Mouse (Mus musculus): ENCODE measurements around the gene Aurkb. TPM values are rescaled to one million over a fixed set of nuclear protein-coding genes. Genes with fewer than 3 reads are reported as not detected.

Gene Aurkb
- total and polyA plus RNA-seq, 3 experiments: 120 to 170 (median 159) TPM

DNA sequence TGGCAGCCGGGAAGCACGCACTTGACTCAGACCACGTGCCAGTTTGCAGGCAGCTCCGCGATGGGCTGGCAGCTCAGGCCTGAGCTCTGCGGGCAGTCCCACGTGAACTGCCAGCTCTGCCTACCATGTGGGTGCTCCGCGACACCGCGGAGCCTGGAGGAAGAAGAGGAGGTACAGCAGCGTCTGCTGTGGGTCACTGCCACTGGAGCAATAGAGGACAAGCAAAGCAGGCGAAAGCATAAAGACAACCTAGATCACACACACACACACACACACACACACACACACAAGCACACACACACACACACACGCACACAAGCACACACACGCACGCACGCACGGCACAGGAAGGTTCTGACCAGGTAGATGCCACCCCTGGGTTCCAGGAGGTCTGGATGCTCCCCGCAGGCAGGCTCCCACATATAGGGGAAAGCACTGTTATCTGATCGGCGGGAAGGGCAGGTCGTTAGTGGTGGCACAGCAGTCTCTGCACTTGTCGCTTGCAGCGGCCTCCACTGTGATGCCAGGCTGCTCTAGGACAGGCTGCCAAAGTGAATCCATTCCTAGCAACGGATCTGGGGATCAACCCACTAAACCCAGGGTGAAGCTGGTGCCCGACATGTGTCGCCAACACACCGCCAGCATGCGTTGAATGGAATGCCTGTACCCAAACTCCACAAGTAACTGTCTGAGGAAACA, 20.9 kb downstream of the Aurkb start:
- H3K4me1 ChIP-seq (ENCODE audit: control insufficient read depth in 1 of 2, insufficient read depth in 2 of 2, low read length in 2 of 2): peaks cover 0 to 8% of the 10 kb centered on the region in 2 experiments; a peak in 1 of 4 replicates
- H3K36me3 ChIP-seq (ENCODE audit: control insufficient read depth in 1 of 2, insufficient read depth in 2 of 2, low read length in 2 of 2): peaks cover 0 to 4% of the 10 kb centered on the region in 2 experiments; a peak in 1 of 4 replicates
- peak overlapping the region; percentile 49 to 50 for H3K4me3 ChIP-seq (ENCODE audit: control insufficient read depth in 1 of 2, insufficient read depth in 1 of 2, low read depth in 2 of 2, low read length in 2 of 2)
- H3K9me3 ChIP-seq (replicated peaks; ENCODE audit: insufficient read depth, low read length): no peaks in the 10 kb centered on the region
- no peaks in the 10 kb centered on the region for H3K27me3 ChIP-seq (ENCODE audit: control insufficient read depth in 1 of 2, insufficient read depth in 2 of 2, low read length in 2 of 2)
- peak overlapping the region; percentile 61 for H3K27ac ChIP-seq (ENCODE audit: control insufficient read depth, low read depth, low read length)
- H3K79me2 ChIP-seq (ENCODE audit: control insufficient read depth, insufficient read depth, low read length, poor library complexity): peaks cover 5% of the 10 kb centered on the region; the same call in 1 of the 2 replicates
- H3K9ac ChIP-seq (ENCODE audit: control insufficient read depth, low read depth, low read length, poor library complexity, severe bottlenecking): peak overlapping the region; percentile 63
- DNase-seq (ENCODE audit: low read depth, low spot score): peak; percentile 90
- TF ChIP-seq UBTF (IDR thresholded peaks at IDR 0.05; ENCODE audit: borderline replicate concordance, insufficient read depth, low read depth, low read length) (0 out of 2 replicates have a peak, but pooled peaks have one; percentile 31), CHD2 (IDR thresholded peaks at IDR 0.05; ENCODE audit: low read length) (no peak), JUND (IDR thresholded peaks at IDR 0.05; ENCODE audit: low read depth, low read length) (no peak), MEF2A (IDR thresholded peaks at IDR 0.05; ENCODE audit: extremely low read depth, insufficient replicate concordance, low read depth, low read length, poor library complexity, severe bottlenecking) (no peak), NRF1 (IDR thresholded peaks at IDR 0.05; ENCODE audit: insufficient read depth, low read depth, low read length, poor library complexity, severe bottlenecking) (no peak), EP300 (IDR thresholded peaks at IDR 0.05; ENCODE audit: low read depth in 1 of 2, low read length in 2 of 2) (peak in 1 of 2 experiments; percentile 13; a peak in 1 of 4 replicates), NELFE (IDR thresholded peaks at IDR 0.05; ENCODE audit: low read depth, low read length) (peak; percentile 57), ZC3H11A (IDR thresholded peaks at IDR 0.05; ENCODE audit: low read depth, low read length) (no peak), TBP (IDR thresholded peaks at IDR 0.05; ENCODE audit: low read depth, low read length) (0 out of 2 replicates have a peak, but pooled peaks have one; percentile 27), SMC3 (IDR thresholded peaks at IDR 0.05; ENCODE audit: low read depth, low read length) (no peak), MAZ (IDR thresholded peaks at IDR 0.05; ENCODE audit: low read depth, low read length) (no peak), GABPA (IDR thresholded peaks at IDR 0.05; ENCODE audit: low read depth, low read length) (no peak), SIN3A (IDR thresholded peaks at IDR 0.05; ENCODE audit: low read length) (peak; percentile 37), ZKSCAN1 (IDR thresholded peaks at IDR 0.05; ENCODE audit: low read depth, low read length) (no peak), POLR2A (IDR thresholded peaks at IDR 0.05; ENCODE audit: control insufficient read depth in 1 of 2, insufficient read depth in 1 of 2, low read depth in 1 of 2, low read length in 2 of 2, poor library complexity in 1 of 2) (peak; percentile 44 to 67; a peak in 3 of 4 replicates), CHD1 (IDR thresholded peaks at IDR 0.05; ENCODE audit: low read depth, low read length) (no peak), GATA1 (IDR thresholded peaks at IDR 0.05; ENCODE audit: low read depth, low read length) (peak; percentile 83), BHLHE40 (IDR thresholded peaks at IDR 0.05; ENCODE audit: borderline replicate concordance, low read depth, low read length) (no peak; the same call in 1 of the 2 replicates), ETS1 (IDR thresholded peaks at IDR 0.05; ENCODE audit: low read depth, low read length) (no peak), MAFK (IDR thresholded peaks at IDR 0.05; ENCODE audit: borderline replicate concordance, low read depth, low read length) (no peak), POLR2AphosphoS2 (IDR thresholded peaks at IDR 0.05; ENCODE audit: low read length) (no peak), ZMIZ1 (IDR thresholded peaks at IDR 0.05; ENCODE audit: low read depth, low read length) (no peak), MAX (IDR thresholded peaks at IDR 0.05; ENCODE audit: low read length) (peak; percentile 97), E2F4 (IDR thresholded peaks at IDR 0.05; ENCODE audit: borderline replicate concordance, low read depth, low read length) (peak; percentile 60; the same call in 1 of the 2 replicates), ELF1 (IDR thresholded peaks at IDR 0.05; ENCODE audit: low read depth, low read length) (no peak), USF1 (IDR thresholded peaks at IDR 0.05; ENCODE audit: low read depth, low read length) (peak; percentile 85), TCF12 (IDR thresholded peaks at IDR 0.05; ENCODE audit: low read depth, low read length) (no peak), CTCF (IDR thresholded peaks at IDR 0.05 in 2 of 3, conservative IDR thresholded peaks at IDR 0.05 in 1 of 3; ENCODE audit: control insufficient read depth in 1 of 3, insufficient read depth in 1 of 3, low read depth in 2 of 3, low read length in 3 of 3, poor library complexity in 1 of 3, severe bottlenecking in 1 of 3) (no peak), HCFC1 (IDR thresholded peaks at IDR 0.05; ENCODE audit: low read depth, low read length) (no peak; the same call in 1 of the 2 replicates), RCOR1 (IDR thresholded peaks at IDR 0.05; ENCODE audit: low read depth, low read length) (no peak), TAL1 (IDR thresholded peaks at IDR 0.05; ENCODE audit: low read length) (no peak), MXI1 (IDR thresholded peaks at IDR 0.05; ENCODE audit: low read depth, low read length) (peak; percentile 98), KAT2A (conservative IDR thresholded peaks at IDR 0.05; ENCODE audit: low read depth, low read length) (no peak), MYB (IDR thresholded peaks at IDR 0.05; ENCODE audit: low read depth, low read length) (no peak), ZNF384 (IDR thresholded peaks at IDR 0.05; ENCODE audit: low read depth, low read length) (no peak), POLR2AphosphoS5 (IDR thresholded peaks at IDR 0.05; ENCODE audit: borderline replicate concordance, low read depth, low read length) (no peak), RAD21 (IDR thresholded peaks at IDR 0.05; ENCODE audit: low read depth, low read length) (no peak)

All from MEL (cell line).